Mouse (Mus musculus) midbrain, embryonic 13.5 days (tissue): ENCODE measurements around the gene Iqcg. TPM values are rescaled to one million over a fixed set of nuclear protein-coding genes. Genes with fewer than 3 reads are reported as not detected.
A peak's percentile ranks its signal among the peaks of the same experiment; 100 is the strongest.

Experiments
- microRNA counts: library from miRNA; unstranded; fragments of <30 nt; microRNA quantifications from one replicate; lab custom pipeline; 2016
- microRNA-seq: library from miRNA; unstranded; fragments of <30 nt; microRNA quantifications from one replicate; pipeline ENCODE4, GENCODE M21; 2016
- polyA plus RNA-seq: library from polyadenylated mRNA; unstranded; fragments of >200 nt; fragmentation: Nextera tagmentation; extraction: Ambion mirVana; gene quantifications from 2 replicates; pipeline ENCODE4 v1.2.1, GENCODE M21; 2015

Iqcg gene
- polyA plus RNA-seq, 1 experiment from 2014 or later: 5.7 TPM

MicroRNA genes within 50 kb of the gene (microRNA counts, 519-probe panel; counts per million panel counts)
- microRNA mmu-miR-1947 (lab: Ali Mortazavi, UCI): 110 counts per million, percentile 56 among the panel's probes with 10 or more counts

Small RNA genes within 50 kb of the gene (microRNA-seq; reads per million reads assigned to microRNA genes)
- not detected for gene Gm22231
- 8.7 reads per million, percentile 26 among the genes with 10 or more reads in this experiment for gene Mir1947

Other genes with a start within 250 kb of the Iqcg start
- not detected in 2 replicates for gene Smbd1, start 245.7 kb downstream of the Iqcg start, polyA plus RNA-seq
- 110 and 126 TPM in 2 replicates for gene Fyttd1, start 178.7 kb downstream of the Iqcg start, polyA plus RNA-seq
- gene Rubcn, start 178.5 kb downstream of the Iqcg start, polyA plus RNA-seq: 26.2 and 29.2 TPM in 2 replicates
- gene Lrch3, start 142.1 kb downstream of the Iqcg start, polyA plus RNA-seq: 51.0 and 53.0 TPM in 2 replicates
- 592 and 613 TPM in 2 replicates for gene Rpl35a, start 235 bp upstream of the Iqcg start, polyA plus RNA-seq
- gene Lmln, start 6.3 kb upstream of the Iqcg start, polyA plus RNA-seq: 4.4 and 5.3 TPM in 2 replicates
- gene Osbpl11, start 128.9 kb upstream of the Iqcg start, polyA plus RNA-seq: 16.8 and 19.8 TPM in 2 replicates
- gene Snx4, start 195.2 kb upstream of the Iqcg start, polyA plus RNA-seq: 78.2 and 81.9 TPM in 2 replicates